Mouse (Mus musculus): Measurements from ENCODE around the gene St7. TPM values are rescaled to one million over a fixed set of nuclear protein-coding genes. Genes with fewer than 3 reads are reported as not detected.
"Not testable (repeated sequence)": the region's sequence is repeated elsewhere in the genome, so short reads cannot be mapped to it uniquely, and the experiment has no call there.

St7 gene
- 10 to 100 TPM; 38.9 to 50.3 TPM for total RNA-seq (2021)

DNA sequence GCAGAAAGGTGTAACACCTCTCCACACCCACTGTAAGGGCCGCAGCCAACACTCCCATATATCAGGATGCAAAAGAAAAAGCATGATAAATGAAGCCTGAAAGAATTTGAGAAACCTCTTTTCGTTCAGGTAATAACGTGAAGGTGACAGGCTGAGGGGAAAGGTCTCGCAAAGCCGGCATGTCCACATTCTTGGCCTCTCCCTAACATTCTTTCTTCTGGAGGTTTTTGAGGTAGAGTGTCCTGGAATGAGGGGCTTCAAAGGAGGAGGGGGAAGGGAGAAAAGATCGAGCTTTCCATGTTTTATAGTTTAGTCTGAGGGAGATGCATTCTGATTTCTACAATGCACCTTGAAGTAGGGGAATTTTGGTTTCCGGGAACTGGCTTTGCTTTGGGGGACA is at the start of gene St7:
Gene St7, plus strand, starts transcription at position 287 of the 400 bp plus-strand sequence.
- no peak for DNase-seq (ENCODE audit: extremely low spot score in 1 of 2, low spot score in 1 of 2)

DNA sequence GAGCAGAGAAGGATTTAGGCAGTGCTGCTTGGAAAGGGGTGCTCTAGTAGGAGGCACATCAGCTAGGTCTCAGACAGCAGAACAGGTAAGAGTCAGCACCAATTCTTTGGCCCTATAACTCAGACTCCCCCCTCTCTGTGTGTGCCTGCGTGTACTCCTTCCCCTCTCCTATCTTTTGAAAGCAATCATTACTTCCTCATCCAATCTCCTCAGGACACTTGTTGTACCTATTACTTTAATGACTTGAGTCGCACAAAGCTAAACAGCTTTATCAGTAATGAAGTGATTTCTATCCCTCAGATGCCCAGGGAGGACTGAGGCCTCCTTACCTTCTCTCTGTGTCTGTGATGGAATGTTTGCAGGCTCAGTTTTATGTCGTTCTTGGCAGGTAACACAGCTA is 46.6 kb upstream of the St7 start:
- DNase-seq (ENCODE audit: extremely low spot score in 1 of 2, low spot score in 1 of 2) = no peak

DNA sequence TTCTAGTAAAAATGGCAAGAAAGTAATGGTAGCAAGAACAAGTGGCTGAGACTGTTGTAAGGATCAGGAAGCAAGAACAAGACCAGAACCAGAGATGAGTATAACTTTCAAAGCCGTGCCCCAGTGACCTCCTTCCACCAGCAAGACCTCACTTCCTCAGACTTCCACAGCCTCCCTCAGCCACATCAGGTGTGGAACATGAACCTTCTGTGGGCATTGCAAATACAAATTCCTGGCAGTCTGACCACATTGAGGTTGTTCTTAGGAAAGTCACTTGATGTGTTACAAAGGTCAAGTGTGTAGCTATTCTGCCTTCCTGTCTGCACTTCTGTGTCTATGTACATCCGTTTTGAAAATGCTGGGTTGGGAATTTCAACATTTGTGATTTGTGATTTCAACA is 40.6 kb upstream of the St7 start:
- DNase-seq (ENCODE audit: extremely low spot score in 1 of 2, low spot score in 1 of 2) = no peak

DNA sequence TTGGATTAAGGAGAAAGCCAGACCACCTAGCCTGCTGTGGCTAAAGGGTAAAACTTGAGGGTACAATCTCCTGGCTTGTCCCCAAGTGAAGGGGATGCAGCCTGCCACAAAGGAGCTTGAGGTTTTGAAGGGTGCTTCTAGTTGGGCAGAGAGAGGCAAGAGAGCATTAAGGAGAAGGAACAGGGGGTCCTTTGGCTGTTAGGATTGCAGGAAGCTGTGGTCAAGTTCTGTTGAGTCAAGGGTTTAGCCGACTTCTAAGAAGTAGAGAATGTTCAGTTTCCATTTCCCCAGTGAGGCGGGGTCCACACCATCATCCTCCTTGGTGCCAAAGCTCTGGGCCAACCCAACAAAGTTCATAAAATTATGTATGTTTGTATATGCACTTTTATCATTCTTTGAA is 37.7 kb upstream of the St7 start:
- DNase-seq (ENCODE audit: extremely low spot score in 1 of 2, low spot score in 1 of 2) = no peak

DNA sequence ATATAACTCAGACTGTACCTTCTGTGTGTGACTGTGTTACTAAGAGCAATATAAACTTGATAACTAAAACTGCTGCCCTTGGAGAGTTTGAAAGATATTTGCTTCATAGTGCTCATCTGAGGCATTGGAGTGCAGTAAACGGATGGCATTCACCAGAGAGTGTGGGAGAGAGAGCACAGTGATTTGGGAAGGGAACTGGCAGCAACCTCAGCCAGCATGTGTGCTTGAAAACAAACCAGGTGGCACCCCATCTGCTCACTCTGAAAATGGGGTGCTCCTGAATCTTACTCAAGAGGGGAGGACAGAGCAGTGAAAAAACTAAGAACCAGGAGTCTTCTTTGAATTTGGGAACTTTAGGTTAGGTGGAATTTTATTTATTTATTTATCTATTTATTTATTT is 35.4 kb upstream of the St7 start:
- DNase-seq (ENCODE audit: extremely low spot score in 1 of 2, low spot score in 1 of 2) = peak; percentile 47 to 77

DNA sequence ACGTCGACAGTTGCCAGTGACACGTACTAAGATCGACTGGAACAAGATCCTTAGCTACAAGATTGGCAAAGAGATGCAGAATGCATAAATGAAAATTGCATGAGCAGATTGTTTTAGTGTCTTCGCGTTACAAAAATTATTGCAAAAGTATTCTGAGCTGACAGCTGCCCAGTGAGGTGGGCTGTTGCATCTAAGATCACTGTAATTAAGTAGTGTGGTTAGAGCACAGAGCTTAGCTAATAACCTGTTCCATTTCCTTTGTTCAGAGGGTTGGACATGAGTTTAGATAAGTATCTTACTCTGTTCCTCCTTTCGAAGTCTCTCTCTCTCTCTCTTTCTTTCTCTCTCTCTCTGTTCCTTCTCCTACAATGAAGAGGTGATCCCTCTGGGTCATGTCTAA is 27.4 kb upstream of the St7 start:
- no peak for DNase-seq (ENCODE audit: extremely low spot score in 1 of 2, low spot score in 1 of 2)

DNA sequence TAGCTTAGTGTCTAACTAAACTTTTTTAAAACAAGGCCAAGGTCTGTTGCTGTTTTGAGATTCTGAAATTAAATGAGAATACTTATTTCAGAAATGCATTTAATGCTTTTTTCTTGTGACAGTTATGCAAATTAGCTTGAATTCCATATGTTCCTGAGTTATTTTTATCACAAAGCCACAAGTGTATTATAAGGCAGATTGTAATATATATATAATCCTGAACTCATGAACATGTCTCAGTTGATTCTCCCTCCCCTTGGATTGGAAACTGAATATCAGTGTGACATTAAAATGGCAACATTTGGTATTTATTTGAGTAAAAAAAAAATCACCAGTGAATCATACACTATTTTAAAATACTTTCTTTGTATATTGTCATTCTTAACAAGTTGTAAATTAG is 26.7 kb upstream of the St7 start:
- DNase-seq (ENCODE audit: extremely low spot score in 1 of 2, low spot score in 1 of 2) = no peak

DNA sequence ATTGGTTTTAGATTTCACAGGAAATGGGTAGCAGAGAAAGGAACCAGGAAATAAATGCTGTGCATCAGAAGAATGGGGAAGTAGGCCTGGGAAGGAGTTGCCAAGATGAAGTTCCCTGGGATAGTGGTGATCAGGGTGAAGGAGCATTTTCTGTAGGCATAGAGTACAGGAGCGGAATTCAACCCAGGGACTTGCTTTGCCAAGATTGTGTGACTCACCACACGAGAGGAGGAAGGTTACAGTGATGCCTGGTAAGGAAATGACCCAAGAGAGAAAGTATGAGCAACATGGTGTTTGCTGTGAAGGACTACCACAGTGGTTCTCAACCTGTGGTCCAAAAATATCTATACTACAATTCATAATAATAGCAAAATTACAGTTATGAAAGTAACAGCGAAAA is 24.9 kb upstream of the St7 start:
- DNase-seq (ENCODE audit: extremely low spot score in 1 of 2, low spot score in 1 of 2) = no peak

DNA sequence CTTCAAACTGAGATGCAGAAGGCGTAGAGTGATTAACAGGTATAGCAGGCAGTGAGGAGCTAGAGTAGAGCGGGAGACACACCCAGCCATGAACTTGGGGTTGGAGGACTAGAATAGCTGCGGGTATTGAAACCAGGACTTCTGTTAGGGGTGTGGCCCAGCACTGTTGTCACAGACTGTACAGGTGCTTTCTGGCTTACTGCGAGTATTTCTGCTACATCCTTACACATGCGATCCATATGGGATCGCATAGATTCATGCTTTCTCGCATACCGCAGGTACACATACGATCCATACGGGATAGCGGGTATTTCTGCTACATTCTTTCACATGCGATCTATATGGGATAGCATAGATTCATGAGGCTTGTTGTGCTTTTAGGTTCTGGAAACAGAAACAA is 24.4 kb upstream of the St7 start:
- no peak for DNase-seq (ENCODE audit: extremely low spot score in 1 of 2, low spot score in 1 of 2)

DNA sequence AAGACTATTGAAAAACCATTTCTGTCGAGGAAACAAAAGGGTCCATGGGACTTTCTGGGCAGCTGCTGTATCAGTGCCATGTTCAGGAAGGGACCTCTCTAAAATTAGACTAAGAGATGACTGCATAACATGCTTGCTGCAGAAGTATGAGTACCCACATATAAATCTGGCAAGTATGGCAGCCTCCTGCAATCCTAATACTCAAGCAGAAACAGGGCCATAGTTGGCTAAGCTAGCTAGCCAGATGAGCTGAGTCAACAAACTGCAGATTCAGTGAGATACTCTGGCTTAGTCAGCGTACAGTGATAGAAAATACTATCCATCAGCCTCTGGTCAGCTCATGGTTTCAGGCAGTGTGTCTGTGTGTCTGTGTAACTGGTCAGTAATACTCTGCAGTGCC is 22.9 kb upstream of the St7 start:
- no peak for DNase-seq (ENCODE audit: extremely low spot score in 1 of 2, low spot score in 1 of 2)

DNA sequence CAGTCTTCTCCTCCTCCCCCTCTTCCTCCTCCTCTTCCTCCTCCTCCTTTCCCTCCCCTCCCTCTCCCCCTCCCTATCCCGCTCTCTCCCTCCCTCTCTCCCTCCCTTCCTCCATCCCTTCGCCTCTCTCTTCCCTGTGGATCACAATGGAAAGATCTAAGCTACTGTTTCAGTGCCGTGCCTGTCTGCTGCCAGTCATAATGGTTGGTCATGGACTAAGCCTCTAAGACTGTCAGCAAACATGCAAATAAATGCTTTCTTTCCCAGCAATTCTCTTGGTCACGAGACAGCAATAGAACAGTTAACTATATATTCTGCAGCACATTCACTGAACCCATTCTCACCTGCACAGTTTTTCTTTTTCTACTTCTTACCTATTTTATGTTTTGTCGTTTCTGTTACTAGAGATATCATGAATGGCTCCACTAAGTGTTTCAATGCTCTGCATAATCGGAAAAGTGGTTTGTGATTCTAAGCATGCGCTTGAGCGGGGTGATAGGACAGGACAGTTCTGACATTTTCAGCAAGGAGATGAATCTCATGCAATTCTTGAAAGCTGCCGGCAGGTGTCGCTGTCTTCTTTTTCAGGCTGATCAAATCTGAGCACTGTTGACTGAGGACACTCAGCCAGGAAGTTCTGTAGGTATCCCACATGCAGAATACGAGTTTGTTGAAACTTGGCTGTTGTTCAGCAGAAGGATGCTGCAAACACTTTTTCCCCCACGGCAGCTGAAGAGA is 17.5 kb upstream of the St7 start:
- DNase-seq (ENCODE audit: extremely low spot score in 1 of 2, low spot score in 1 of 2) = peak in 1 of 2 experiments; percentile 72

DNA sequence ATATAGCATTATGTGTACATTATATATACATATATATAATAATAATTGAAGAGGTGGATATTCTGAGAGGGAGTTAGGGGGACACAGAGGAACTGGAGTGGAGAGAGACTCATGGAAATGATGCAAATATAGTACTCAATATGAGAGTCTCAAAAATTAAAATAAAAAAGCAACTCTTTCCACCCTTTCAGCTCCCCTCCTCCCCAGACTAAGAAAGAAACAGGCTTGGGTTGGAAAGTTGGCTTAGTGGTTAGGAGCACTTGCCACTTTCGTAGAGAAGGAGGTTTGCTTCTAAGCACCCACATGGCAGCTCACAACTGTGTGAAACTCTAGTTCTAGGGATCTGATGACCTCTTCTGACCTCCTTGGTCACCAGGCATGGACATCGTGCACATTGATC is 15.7 kb upstream of the St7 start:
- DNase-seq (ENCODE audit: extremely low spot score in 1 of 2, low spot score in 1 of 2) = no peak

DNA sequence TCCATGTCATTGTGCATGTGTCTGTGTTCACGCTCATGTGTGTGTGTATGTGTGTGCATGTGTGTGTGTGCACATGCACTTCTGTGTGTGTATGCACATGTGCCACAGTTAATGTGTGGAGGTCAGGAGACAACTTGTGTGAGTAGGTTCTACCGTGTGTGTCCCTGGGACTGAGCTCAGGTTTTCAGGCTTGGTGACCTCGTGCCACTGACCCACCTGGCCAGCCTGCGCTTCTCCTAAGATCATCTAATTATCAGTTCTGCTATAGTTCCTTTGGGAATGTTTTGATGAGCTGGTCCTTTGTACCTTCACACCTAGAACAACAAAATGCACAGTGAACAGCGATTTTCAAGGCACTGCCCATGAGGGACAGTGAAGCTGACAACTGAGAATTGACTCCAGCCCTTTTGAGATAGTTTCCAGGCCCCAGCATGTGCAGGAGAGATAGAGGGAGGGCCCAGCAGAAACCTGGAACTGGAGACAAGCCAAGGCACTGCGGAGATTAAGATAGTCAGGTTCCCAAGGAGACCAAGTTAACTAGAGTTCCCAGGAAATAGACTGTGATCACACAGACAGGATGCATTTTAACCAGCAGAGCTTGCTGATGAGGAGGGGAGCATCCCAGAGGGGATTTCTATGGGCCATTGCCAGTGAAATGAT is 12.3 kb upstream of the St7 start:
- no peak for DNase-seq (ENCODE audit: extremely low spot score in 1 of 2, low spot score in 1 of 2)

DNA sequence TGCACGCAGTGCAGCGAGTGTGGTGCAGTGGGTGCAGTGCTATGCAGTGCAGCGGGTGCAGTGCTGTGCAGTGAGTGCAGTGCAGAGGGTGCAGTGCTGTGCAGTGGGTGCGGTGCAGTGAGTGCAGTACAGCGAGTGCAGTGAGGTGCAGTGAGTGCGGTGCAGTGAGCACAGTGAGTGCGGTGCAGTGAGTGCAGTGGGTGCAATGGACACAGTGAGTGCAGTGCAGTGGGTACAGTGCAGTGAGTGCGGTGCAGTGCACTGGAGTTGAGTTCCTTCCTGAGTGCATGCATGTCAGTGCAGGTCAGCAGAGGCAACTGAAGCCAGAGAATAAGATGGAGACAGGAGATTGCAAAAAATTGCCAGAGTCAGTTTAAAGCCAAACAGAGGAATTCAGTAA is 10.9 kb upstream of the St7 start:
- DNase-seq (ENCODE audit: extremely low spot score in 1 of 2, low spot score in 1 of 2) = no peak

DNA sequence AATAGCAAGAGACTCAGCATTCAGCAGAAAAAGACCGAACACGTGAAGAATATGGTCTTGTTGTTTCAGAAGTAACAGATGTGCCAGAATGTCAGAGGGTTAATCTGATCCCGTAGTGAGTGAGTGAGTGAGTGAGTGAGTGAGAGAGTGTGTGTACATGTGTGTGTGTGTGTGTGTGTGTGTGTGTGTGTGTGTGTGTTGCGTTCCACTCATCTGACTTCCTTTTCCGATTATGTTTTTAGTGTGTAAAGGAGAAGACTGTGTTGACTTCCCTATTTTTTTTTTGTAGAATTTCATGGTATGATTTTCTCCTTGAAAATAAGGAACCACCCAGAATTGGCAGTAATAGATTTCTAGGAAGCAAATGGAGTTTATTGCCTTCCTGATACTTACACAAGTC is 4.1 kb upstream of the St7 start:
- no peak for DNase-seq (ENCODE audit: extremely low spot score in 1 of 2, low spot score in 1 of 2)

DNA sequence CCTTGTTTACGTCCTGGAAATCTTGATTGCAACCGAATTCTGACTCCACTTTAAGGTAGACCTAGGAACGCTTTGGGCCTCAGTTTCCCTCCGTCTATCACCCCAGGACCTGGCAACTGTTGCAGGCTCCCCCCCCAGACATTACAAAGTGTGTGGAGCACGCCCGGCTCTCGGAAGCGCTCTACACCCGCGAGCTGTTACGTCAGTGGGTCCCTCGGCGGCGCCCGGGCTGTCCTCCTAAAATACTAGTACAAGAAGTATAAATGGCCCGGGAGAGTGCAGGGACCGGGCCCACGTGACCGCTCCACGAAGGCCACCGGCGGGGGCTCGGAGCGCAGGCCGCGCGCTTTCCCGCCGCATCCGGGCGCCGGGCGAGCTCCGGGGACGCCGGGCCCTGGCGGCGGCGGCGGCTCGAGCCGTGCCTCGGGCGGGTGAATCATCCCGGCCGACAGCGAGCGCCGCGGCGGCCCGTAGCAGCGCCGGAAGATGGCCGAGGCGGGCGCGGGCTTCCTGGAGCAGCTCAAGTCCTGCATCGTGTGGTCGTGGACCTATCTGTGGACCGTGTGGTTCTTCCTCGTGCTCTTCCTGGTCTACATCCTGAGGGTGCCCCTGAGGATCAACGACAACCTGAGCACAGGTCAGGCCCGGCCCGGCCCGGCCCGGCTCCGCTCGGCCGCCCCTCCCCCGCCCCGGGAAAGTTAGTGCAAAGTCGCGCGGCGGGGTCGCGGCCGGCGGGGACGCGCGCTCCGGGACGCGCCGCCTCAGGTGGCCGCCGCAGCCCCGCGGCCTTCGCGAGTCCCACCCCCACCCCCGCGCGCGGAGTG is 1.2 kb downstream of the St7 start:
- DNase-seq (ENCODE audit: extremely low spot score in 1 of 2, low spot score in 1 of 2) = peak; percentile 39 to 46

DNA sequence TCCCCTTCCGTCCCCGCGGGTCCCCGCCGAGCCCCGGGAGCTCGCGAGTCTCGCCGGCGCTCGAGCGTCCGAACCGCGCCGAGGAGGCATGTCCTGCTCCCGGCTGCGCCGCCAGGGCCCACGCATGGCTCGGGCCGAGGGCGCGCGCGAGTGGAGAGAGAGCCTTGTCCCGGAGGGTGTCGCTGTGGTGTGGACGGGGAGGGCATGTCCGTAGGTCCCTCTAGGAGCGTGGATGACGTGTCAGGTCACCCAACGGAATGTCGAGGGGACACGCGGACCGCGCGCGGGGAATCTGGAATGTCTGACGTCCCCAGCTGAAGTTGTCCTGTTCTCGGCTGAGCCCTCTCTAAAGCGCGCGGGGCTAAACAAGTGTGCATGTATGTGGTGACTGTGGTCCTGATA is 1.8 kb downstream of the St7 start:
- peak; percentile 41 to 57 for DNase-seq (ENCODE audit: extremely low spot score in 1 of 2, low spot score in 1 of 2)

DNA sequence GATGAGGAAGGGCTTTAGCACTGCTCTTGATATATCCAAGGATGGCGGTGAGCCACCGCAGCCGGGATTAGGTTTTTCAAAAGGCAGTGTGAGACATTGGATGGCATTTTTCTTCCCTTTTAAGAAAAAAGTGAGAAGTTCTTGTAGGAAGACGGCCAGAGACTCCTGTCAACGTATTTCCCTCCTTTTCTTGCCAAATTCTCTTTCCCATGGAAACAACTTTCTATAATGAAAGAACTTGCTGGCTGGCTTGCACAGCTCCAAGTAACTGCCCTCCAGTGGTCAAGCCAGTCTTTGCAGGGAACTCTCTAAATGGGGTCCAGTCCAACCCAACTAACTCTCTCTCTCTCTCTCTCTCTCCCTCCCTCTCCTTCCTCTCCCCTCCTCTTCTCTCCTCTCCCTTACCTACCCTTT is 3.6 kb downstream of the St7 start:
- DNase-seq (ENCODE audit: extremely low spot score in 1 of 2, low spot score in 1 of 2) = peak in 1 of 2 experiments; percentile 58

DNA sequence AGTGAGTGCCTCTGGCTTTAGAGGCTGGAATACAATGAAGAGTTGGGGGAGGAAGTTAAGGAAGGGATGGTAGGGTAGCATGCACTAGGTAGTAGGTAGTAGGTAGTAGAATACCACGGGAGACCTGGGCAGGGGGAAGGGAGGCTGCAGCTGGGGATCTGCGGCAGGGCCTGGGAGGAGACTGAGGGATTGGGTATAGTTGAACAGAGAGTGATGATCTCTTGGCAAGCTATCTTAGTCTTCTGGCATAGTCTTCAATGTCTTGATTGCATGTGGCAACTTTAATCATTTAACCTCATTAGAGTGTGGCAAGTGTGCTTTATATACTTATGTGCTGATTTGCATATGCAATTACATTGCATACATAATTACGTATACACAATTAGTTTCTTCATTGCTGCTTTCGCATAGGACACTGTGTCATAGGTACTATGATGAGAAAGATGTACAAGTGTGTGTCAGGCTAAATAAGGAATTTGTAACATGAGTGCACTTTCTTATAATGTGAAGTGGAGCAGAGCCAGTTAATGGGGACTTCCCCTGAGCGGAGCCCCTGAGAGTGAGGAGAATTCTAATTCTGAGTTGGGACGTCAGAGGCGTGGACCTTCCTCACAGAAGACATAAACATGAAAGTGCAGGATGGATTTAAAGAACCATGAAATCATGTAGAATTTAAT is 8.3 kb downstream of the St7 start:
- no peak for DNase-seq (ENCODE audit: extremely low spot score in 1 of 2, low spot score in 1 of 2)

DNA sequence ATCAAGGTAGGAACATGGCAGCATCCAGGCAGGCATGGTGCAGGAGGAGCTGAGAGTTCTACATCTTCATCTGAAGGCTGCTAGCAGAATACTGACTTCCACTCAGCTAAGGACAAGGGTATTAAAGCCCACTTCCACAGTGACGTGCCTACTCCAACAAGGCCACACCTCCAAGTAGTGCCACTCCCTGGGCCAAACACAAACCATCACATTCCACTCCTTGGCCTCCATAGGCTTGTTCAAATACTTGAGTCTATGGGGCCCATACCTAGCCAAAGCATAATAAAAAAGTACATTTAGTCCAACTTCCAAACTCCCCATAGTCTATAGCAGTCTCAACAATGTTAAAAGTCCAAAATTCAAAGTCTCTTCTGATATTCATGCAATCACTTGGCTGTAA is 11.3 kb downstream of the St7 start:
- not testable (repeated sequence) for DNase-seq (ENCODE audit: extremely low spot score in 1 of 2, low spot score in 1 of 2)

DNA sequence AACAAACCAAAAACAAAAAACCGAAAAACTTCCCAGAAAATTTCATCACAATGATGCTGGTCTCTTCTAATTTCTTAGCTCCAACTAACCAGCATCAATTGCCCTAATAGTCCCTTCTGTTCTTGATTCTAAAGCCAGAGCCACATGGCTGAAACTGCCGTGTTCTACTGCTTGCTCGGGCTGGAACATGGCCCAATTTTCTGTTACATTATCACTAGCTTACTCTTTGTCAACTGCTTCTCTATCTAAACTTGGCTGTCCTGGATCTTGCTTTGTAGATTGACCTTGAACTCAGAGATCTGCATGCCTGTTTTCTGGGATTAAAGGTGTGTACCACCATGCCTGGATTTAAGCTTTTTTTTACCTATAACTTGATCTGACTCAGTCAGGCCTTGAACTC is 13.2 kb downstream of the St7 start:
- DNase-seq (ENCODE audit: extremely low spot score in 1 of 2, low spot score in 1 of 2) = no peak
